Mouse (Mus musculus) testis, postnatal 14 days (tissue): ENCODE data around the gene Hist1h2bl.

ENCODE experiments used
- DNase-seq: peaks from one replicate; pipeline ENCODE4 v3.0.0; 2021; ENCODE audit warnings: low spot score

Hist1h2bl gene

DNA sequence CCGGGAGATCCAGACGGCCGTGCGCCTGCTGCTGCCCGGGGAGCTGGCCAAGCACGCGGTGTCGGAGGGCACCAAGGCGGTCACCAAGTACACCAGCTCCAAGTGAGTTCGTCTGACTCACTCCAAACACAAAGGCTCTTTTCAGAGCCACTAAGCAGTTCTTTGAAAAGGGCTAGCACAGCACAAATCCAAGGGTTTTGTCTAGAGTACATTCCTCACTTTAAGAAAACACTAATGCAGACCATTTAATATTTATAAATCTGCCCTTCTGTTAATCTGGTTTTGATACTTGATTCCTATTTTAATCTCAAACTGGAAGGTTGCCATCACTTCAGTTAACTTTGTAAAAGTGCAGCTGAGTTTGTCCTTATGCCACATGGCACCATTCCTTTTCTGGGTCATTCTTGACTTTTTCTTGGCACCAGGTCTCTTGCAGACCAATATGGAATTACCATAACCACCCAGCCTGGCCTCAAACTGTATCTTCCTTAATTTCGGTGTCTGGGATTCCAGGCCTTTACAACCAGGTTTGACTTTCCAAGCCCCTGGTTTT, 6.5 kb upstream of the Hist1h2bl start:
- DNase-seq, result peak; percentile 29

GRCm38 (mm10) chr13:21721757-21722372, 5.9 kb upstream of the Hist1h2bl start, which contains the start of gene Hist1h2bm:
TSS of gene Hist1h2bm (plus strand) at chr13:21722044.
- peak; percentile 89 for DNase-seq

DNA sequence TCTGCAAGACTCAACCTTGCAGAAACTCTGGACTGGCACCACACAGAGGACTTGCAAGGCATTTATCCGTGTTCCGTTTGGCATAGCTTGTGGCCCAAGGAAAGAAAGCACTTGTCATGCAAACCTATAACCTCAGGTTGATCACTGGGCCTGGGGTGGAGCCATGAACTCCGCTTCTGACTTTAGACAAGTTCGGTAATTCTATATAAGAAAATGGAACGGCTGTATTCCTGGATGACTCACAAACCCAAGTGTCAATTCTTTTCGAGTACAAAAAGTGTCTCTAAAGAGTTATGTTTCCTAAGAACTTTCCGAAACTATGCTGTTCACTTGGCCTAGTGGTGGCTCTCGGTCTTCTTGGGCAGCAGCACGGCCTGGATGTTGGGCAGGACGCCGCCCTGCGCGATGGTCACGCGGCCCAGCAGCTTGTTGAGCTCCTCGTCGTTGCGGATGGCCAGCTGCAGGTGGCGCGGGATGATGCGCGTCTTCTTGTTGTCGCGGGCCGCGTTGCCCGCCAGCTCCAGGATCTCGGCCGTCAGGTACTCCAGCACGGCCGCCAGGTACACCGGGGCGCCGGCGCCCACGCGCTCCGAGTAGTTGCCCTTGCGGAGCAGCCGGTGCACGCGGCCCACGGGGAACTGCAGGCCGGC, 5.3 kb upstream of the Hist1h2bl start:
- peak; percentile 27 for DNase-seq

DNA sequence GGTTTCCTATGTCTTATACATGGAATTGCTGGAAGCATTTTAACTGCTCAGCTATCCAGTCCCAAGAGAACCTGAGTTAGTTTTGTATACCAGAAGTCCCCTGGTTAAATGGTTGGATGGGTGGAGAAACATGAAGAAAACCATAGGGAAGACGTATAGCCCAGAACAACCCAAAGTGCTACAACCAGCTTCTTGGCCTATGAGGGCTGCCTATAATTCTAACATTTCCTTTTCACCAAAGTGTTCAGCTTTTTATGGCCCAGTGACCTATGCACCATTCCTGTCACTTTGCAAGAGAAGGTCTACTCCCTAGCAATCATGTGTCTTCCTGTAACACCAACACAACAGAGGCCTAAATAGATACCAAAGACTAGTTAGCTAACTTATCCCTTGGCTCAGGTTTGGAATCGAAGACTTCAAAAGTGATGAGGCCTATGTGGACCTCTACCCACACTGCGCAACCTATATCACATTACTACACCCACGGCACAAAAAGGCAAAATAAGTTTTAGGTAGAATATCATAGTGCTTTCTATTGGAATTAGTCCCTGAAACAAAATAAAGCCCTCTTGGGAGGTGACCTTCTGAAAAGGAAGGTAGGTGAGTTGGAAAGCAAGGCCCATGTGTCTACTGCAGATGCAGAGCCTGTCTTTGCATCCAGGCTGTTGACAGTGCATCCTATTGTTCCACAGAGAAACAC, 2.6 kb upstream of the Hist1h2bl start:
- no peak for DNase-seq

DNA sequence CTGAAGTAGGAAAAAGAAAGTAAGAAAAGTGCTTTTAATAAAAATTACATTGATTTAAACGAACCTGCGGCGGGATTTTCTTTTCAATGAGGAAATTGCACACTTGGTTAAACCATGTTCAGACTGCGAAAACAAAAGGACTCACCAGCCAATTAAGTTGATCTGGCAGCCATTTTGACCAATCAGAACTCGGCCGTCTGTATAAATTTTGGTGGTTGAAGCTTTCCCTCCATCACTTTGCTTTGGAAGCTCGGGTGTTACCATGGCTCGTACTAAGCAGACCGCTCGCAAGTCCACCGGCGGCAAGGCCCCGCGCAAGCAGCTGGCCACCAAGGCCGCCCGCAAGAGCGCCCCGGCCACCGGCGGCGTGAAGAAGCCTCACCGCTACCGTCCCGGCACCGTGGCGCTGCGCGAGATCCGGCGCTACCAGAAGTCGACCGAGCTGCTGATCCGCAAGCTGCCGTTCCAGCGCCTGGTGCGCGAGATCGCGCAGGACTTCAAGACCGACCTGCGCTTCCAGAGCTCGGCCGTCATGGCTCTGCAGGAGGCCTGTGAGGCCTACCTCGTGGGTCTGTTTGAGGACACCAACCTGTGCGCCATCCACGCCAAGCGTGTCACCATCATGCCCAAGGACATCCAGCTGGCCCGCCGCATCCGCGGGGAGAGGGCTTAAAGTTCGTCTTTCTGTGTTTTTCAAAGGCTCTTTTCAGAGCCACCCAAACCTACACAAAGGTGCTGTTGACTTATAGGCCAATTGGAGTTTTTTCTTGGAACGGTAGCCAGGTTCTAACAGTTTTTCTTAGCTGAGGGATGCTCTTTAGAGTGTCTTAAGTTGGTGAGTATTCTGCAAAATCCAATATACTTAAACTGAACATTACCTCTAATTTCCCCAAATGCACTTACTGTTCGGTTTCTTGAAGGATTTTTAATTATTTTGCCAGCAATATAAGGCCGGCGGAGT, 1.7 kb upstream of the Hist1h2bl start, which contains the start of gene Hist1h3h:
Hist1h3h (plus strand) TSS at position 263 of the 961 bp plus-strand sequence.
- peak; percentile 87 for DNase-seq

DNA sequence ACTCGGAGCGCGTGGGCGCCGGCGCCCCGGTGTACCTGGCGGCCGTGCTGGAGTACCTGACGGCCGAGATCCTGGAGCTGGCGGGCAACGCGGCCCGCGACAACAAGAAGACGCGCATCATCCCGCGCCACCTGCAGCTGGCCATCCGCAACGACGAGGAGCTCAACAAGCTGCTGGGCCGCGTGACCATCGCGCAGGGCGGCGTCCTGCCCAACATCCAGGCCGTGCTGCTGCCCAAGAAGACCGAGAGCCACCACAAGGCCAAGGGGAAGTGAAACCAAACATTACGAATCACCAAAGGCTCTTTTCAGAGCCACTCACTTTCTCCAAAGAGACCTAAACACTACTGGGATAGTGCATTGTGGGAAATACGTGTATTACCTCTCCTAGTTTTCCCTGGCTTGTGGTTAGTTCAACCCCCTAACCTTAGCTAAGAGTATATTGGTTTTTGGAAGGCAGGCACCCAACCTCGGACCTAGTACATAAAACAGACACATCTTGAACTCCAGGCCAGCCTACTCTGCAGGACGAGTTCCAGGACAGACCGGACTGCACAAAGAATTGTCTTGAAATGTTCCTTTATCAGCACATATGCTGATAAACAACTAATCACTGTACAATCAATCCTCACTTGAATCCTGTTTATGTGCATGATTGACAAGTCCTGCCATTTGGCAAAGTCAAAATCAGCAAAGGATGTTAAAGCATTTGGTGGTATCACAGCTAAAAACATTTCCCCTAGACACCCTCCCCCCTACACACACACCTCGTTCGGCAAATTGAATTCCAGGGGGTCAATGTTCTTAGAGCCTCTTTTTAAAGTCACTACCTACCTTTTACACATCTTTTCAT, 823 bp upstream of the Hist1h2bl start:
- peak; percentile 55 for DNase-seq

GRCm38 (mm10) chr13:21715131-21715863, 646 bp downstream of the Hist1h2bl start:
- no peak for DNase-seq

DNA sequence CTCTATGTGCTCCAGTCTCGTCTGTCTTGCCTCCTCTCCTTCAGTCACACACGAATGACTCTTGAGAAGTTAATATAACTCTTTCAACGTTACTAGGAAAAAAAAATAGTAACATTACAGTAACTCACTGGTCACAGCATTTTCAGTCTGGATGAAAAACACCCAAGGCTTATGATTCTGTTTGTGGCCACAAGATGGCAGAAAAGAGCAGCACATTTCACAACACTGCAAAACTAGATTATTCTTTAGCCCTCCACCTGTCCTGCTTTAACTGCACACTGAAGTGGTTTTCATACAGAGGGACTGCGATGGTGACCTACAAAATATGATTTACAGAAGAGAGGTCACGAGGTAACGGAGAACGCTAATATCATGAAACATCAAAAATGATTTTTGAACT, 1.2 kb downstream of the Hist1h2bl start:
- peak; percentile 33 for DNase-seq

GRCm38 (mm10) chr13:21711698-21712097, 4.2 kb downstream of the Hist1h2bl start:
- no peak for DNase-seq

DNA sequence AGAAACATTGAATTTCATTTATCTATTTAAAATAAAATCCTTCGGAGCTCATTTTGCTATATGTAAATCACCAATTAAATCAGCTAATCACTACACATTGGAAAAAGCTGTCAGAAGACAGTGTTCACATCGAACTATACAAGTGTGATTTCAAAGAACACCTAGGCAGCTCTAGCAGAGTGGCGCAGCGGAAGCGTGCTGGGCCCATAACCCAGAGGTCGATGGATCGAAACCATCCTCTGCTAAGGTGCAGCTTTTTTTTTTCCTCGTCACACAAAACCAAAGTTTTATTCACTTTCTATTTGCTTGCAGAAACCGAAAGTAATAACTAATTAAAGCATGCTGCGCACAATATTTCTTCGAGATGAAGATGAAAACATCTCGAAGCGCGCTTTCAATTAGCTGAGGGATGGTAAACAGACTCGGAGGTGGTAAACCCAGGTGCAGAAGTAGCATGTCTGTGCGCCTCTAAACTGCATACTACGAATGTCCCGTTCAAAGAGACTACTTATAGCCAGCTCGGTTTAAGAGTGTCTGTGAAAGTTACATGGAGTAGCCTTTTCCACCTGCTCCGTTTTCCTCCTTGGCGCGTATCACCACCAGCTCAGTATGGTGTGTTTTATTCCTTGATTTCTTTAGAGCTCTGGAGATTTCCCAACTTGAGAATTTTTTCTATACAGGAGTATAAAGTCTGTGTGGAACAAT, 5.0 kb downstream of the Hist1h2bl start:
- DNase-seq, result peak; percentile 60

DNA sequence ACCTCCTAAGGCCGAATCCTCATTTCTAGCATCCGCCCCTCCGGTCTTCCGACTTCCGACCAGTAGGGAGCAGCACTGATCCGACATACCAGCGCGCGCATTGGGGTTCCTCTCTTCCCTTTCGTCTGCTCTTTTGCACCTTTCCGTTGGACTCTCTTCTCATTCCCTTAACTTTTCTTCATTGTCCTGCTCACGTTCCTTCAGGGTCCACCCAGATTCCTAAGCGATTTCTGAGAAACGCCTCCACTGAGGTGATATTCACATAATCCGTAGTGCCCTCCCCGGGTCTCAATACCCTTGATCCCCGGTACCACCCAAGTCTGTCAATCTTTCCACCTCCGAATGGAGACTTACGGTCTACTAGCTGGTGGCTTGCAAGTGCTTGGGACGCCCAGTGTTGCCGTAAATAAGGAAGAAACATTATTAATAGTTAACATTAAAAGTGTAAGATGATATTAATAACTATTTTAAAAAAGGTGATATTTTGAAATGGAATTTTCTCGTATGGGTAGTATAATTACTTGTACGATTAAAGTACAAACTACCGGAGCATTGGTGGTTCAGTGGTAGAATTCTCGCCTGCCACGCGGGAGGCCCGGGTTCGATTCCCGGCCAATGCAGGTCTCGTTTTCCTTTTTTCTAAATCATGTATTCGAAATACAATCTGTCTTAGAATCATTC, 5.8 kb downstream of the Hist1h2bl start:
- DNase-seq, result peak; percentile 84

- DNase-seq, result no peak
Measured at GRCm38 (mm10) chr13:21706669-21707068, 9.3 kb downstream of the Hist1h2bl start.

DNA sequence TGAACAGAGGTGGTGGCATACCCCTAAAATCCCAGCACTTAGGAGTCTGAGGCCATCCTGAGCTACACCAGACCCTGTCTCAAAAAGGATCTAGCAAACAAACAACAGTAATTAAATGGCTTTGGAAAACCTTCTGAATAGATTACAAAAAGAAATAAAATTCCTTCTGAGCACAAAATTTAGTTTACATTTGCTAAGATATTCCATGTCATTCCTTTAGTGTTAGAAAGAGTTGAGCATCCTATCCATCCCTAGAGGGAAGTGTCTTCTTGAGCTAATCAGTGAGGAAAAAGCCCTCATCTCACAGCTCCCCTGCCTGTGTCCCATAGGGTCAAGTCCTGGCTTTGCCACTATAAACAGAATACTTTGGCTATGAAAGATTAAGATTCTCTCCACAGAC, 18.1 kb downstream of the Hist1h2bl start, which contains the start of gene Olfr1359:
Olfr1359 (plus strand) TSS at position 301 of the 400 bp plus-strand sequence.
- DNase-seq, result no peak

DNA sequence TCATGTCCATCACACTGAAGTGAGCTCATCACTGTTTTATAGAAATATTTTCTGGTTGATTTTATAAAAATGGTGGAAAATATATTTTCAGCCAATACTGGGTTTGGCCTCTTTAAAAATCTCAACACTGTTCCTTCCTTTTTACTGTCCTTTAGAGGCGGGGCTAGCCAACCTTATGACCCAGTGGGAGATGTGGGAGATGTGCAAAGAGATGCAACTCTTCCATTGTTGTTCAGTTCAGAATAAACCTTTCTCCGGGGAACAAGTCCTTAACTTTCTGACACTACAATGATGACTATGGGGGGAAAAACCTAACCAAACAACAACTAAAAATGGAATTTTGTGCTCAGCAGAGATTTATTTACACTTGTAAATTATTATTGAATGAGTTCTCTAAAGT, 38.6 kb downstream of the Hist1h2bl start, which contains the start of gene Olfr1360:
Olfr1360 (minus strand) TSS at position 101 of the 400 bp plus-strand sequence.
- no peak for DNase-seq
